Mouse (Mus musculus) A20 (cell line): Measurements from ENCODE around the gene Mbd3.
"Not testable (repeated sequence)": the region's sequence is repeated elsewhere in the genome, so short reads cannot be mapped to it uniquely, and the experiment has no call there.

Experiments used
- DNase-seq: peaks from one replicate; pipeline ENCODE4 v3.0.0-alpha.2; 2011; ENCODE audit warnings: low read depth, low spot score

The Mbd3 gene

GRCm38 (mm10) chr10:80371411-80371966 is 27.9 kb downstream of the Mbd3 start:
- peak; percentile 97 for DNase-seq

- peak; percentile 76 for DNase-seq
Observed at GRCm38 (mm10) chr10:80369995-80370747, 29.2 kb downstream of the Mbd3 start.

- DNase-seq: no peak
Observed at GRCm38 (mm10) chr10:80368392-80368791, 31.0 kb downstream of the Mbd3 start.

GRCm38 (mm10) chr10:80367954-80368353 is 31.4 kb downstream of the Mbd3 start:
- DNase-seq: no peak

GRCm38 (mm10) chr10:80365736-80366135 is 33.6 kb downstream of the Mbd3 start:
- no peak for DNase-seq

GRCm38 (mm10) chr10:80363734-80364133 is 35.6 kb downstream of the Mbd3 start:
- no peak for DNase-seq

- DNase-seq: peak; percentile 32
Observed at GRCm38 (mm10) chr10:80357994-80358639, 41.2 kb downstream of the Mbd3 start.

GRCm38 (mm10) chr10:80357336-80357735 is 42.0 kb downstream of the Mbd3 start:
- DNase-seq: no peak

GRCm38 (mm10) chr10:80356737-80357136 is 42.6 kb downstream of the Mbd3 start:
- no peak for DNase-seq

- no peak for DNase-seq
Observed at GRCm38 (mm10) chr10:80356001-80356682, 43.2 kb downstream of the Mbd3 start, which contains the start of gene Plk5. Gene Plk5 (plus strand): TSS chr10:80356459.

- no peak for DNase-seq
Observed at GRCm38 (mm10) chr10:80355431-80355830, 43.9 kb downstream of the Mbd3 start.

GRCm38 (mm10) chr10:80352727-80353126 is 46.6 kb downstream of the Mbd3 start:
- DNase-seq: no peak

- DNase-seq: no peak
Observed at GRCm38 (mm10) chr10:80351896-80352295, 47.5 kb downstream of the Mbd3 start.

- DNase-seq: peak; percentile 83
Observed at GRCm38 (mm10) chr10:80350292-80350691, 49.1 kb downstream of the Mbd3 start.

GRCm38 (mm10) chr10:80348981-80349380 is 50.4 kb downstream of the Mbd3 start:
- DNase-seq: no peak

GRCm38 (mm10) chr10:80348244-80348781 is 51.0 kb downstream of the Mbd3 start, which contains the start of gene Adamtsl5:
Gene Adamtsl5 (minus strand): TSS chr10:80348412.
- peak; percentile 78 for DNase-seq

GRCm38 (mm10) chr10:80347514-80347967 is 51.8 kb downstream of the Mbd3 start:
- DNase-seq: no peak

GRCm38 (mm10) chr10:80345929-80346328 is 53.4 kb downstream of the Mbd3 start:
- not testable (repeated sequence) for DNase-seq

GRCm38 (mm10) chr10:80345122-80345521 is 54.2 kb downstream of the Mbd3 start:
- no peak for DNase-seq

- DNase-seq: no peak
Observed at GRCm38 (mm10) chr10:80344131-80344661, 55.2 kb downstream of the Mbd3 start.

- DNase-seq: no peak
Observed at GRCm38 (mm10) chr10:80343425-80343895, 55.9 kb downstream of the Mbd3 start.
